Mouse (Mus musculus) lung, adult 2 months (tissue): ENCODE measurements around the gene Suv39h1.
A peak's percentile ranks its signal among the peaks of the same experiment; 100 is the strongest.

Experiments
- CTCF ChIP-seq: fragments of 200-500 bp; IDR thresholded peaks from 2 replicates; pipeline ENCODE4 v1.5.1; 2011; ENCODE audit warnings: mild to moderate bottlenecking, low read length, control low read depth; ENCODE audit not compliant: insufficient read depth
- POLR2A ChIP-seq: fragments of 200-500 bp; IDR thresholded peaks from 2 replicates; pipeline ENCODE4 v1.6.1; 2011; ENCODE audit warnings: low read depth, mild to moderate bottlenecking, control low read depth, low read length, borderline replicate concordance; ENCODE audit errors: extremely low read depth

GRCm38 (mm10) chrX:8017142-8017541, 57.4 kb downstream of the Suv39h1 start:
- peak; percentile 59 for TF ChIP-seq CTCF
- no peak for TF ChIP-seq POLR2A
